Mouse (Mus musculus) adrenal gland, postnatal 14 days (tissue): ENCODE data around the gene Casq2. TPM values are rescaled to one million over a fixed set of nuclear protein-coding genes. Genes with fewer than 3 reads are reported as not detected.
"Not testable (repeated sequence)": the region's sequence is repeated elsewhere in the genome, so short reads cannot be mapped to it uniquely, and the experiment has no call there.

Source experiments
- DNase-seq: peaks from one replicate; pipeline ENCODE4 v3.0.0; 2021; ENCODE audit warnings: mixed read lengths
- total RNA-seq: library from RNA; stranded (reverse); gene quantifications from 2 replicates; pipeline ENCODE4 v1.2.3, GENCODE M21; 2021

Gene Casq2
- total RNA-seq, 1 experiment from 2014 or later, result 1.7 TPM

DNA sequence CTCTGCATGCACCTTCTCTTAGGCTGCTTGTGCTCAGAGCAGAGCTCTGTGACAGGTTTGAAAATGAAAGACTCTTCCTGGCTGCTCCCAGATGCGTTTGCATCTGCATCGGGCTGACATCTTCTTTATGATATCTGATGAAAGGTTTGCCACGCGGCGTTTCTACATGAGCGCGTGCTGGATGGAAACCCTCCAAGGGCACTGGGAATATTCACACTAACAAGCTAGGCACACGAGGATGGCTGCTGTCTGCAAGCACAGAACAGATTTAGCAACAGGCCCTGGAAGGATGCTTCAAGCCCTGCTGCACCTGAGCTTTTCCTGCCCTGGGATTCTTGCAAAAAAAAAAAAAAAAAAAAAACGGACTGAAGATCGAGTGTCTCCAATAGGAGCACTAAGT is 50.9 kb downstream of the Casq2 start:
- no peak for DNase-seq

GRCm38 (mm10) chr3:102138899-102139298 is 52.7 kb downstream of the Casq2 start:
- no peak for DNase-seq

GRCm38 (mm10) chr3:102140606-102141005 is 54.4 kb downstream of the Casq2 start:
- no peak for DNase-seq

- no peak for DNase-seq
These were observed 55.2 kb downstream of the Casq2 start for GRCm38 (mm10) chr3:102141451-102141850.

DNA sequence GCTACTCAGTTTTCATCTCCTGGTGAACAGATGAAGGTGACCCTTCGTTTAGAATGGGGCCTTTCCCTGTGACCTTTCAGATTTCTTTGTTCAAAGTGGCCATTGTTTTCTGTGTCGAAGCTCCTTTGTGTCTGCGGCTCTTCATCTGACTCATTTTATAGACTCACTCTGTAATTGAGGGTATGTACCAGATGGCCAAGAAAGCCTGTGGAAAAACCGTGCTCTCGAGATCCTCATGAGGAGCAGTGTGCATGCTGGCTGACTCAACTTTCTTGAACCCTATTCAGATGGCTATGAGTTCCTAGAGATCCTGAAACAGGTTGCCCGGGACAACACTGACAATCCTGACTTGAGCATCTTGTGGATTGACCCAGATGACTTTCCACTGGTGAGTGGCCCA is 55.7 kb downstream of the Casq2 start:
- DNase-seq, result no peak

DNA sequence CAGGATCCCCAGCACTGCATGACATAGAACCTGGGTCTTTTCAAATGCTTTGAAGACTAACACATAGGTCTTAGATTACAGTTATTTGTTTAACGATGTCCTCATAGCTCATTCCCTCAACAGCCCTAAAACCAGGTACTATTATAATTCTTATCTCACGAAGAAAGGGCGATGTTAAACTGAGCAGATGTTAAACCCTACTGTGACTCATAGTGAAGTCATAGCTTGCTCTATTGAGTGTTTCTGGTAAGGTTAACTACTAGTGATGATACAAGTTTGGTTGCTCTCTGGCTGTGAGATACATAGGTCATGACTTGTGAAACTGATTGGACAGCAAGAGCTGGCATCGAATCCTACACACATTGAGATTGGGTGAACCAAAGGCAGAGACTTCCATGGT is 56.7 kb downstream of the Casq2 start:
- DNase-seq, result no peak

- no peak for DNase-seq
These were observed 57.3 kb downstream of the Casq2 start for GRCm38 (mm10) chr3:102143536-102143935.

- no peak for DNase-seq
These were observed 58.2 kb downstream of the Casq2 start for GRCm38 (mm10) chr3:102144401-102144800.

DNA sequence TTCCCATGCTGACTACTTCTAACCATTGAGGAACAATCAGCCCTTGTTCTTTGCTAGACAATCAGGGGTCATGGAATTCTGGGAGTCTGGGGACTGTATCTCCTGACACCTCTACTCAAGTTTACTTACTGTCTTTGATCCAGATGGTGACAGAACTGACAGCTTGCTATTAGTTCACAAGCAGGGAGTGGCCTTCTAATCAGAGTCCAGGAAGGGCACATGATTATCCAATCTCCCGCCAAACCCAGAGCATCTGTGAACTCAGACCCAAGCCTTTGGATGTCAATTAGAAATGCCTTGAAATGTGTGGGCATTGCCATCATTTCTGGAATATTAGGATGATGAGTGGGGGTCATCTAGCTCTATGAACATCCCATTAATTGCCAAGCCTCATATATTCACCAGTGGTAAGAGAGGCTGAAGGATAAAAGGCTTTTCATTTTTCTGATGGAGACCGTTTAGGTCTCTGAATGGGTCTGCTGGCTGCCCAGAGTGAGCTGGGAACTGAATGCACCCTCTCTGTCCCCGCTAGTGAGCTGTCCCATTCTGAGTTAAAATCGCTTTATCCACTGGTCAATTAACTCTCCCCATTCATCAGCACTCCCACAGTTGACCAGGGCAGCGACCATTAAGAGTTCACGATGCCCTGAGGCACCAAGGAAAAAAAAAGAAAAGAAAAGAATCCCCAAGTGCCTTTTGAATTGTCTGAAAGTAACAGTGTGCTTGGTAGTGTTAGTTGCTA is 59.6 kb downstream of the Casq2 start:
- DNase-seq, result no peak

- DNase-seq, result no peak
These were observed 60.2 kb downstream of the Casq2 start for GRCm38 (mm10) chr3:102146428-102146827.

DNA sequence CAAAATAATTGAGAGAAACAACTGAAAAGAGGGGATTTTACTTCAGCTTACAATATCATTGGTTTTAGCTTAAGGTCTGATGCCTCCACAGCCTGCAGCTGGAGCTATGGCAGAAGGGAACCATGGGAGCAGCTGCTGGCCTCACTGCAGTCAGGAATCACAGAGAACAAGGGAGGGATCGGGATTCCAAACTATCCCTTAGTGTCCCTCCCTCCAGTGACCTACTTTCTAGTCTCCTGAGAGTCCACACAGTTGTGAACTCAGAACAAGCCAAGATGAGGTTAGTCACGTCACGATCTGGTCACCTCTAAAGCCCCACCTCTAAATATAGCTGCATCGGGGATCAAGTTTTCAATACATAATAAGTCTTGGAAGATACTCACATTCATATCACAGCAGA is 61.0 kb downstream of the Casq2 start:
- no peak for DNase-seq

DNA sequence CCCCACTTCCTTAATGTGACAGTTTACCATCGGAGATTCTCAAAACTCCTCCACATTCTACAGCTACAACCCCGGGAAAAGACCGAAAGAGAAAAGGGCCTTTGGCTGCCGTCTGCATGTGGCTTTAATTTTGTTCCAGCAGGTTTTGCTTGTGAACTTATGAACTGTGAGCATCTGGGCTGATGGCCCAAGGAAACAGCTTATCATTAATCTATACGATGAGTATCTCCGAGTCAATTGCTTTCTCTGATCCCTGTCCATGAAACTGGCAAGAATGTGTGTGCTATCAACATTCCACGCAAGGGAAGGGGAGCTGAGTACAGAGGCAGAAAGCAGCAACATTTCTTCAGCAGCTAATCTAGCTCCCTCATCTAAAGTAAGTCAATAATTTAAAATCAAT is 63.7 kb downstream of the Casq2 start:
- DNase-seq, result no peak

DNA sequence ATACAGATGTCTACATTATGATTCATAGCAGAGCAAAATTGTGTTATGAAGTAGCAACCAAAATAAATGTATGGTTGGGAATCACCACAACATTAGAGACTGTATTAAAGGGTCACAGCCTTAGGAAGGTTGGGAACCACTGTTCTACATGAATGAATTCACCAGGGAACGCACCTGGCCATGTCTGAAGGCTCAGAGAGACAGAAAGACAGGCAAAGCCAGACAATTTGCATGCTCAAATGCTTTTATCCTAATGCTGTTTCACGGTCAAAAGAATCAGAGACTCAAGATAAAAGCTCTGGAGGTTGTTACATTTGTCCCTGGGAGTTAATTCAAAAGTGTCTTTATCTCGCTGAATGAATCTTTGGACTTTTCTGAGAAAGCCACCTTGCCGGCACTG is 65.6 kb downstream of the Casq2 start:
- no peak for DNase-seq

- no peak for DNase-seq
These were observed 66.3 kb downstream of the Casq2 start for GRCm38 (mm10) chr3:102152471-102152870.

DNA sequence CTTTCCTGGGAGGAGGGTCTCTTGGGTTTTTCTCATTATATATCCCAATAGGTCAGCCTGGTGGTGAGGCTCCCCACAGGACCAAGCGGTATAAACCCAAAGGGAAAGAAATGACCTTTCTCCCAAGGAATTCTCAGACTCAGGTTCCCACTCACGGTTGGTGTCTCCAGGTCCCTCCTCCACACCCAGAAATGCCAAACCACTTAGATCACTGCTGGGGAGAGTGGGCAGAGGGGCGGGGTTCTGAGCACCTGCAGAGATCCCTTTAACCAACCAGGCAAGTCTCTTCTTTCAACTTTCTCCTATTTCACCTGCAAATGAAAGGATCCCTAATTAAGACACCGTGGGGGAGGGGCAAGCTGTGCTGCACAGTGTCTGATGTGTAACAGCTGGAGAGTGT is 66.7 kb downstream of the Casq2 start:
- DNase-seq, result no peak

DNA sequence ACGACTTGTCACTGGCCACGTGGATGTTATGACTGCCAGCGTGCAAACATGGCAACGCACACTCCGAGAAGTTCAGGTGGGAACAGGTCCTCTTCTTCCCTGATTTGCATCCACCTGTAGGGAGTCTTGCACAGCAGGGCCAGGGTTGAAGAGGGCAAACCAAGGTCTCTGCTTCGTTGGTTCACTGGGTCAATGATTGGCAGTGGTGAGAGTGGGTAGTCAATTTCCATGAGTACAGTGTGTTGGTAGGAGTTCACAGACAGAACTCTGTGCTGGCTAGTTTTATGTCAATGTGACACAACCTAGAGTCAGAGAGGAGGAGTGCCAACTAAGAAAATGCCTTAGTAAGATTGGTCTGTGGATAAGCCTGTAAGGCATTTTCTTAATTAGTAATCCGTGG is 67.9 kb downstream of the Casq2 start:
- DNase-seq, result no peak

DNA sequence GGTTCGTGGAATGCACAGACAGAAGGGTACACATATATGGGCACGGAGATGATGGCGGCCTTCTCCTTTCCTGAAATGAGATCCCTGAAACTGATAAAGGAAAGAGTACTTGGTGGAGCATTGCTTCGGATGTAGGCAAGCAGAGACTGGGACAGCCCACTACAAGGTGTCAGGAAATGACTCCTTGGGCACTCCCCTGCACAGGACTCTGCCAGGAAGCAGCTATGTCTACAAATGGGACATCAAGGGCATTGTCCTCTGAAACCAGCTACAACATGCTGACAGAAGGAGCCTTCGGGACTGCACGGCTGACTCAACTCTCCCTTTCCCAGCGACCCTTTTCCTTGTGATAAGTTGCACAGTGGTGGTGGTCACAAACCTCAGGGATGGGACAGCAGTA is 70.5 kb downstream of the Casq2 start:
- DNase-seq, result no peak

GRCm38 (mm10) chr3:102157652-102158051 is 71.4 kb downstream of the Casq2 start:
- no peak for DNase-seq

DNA sequence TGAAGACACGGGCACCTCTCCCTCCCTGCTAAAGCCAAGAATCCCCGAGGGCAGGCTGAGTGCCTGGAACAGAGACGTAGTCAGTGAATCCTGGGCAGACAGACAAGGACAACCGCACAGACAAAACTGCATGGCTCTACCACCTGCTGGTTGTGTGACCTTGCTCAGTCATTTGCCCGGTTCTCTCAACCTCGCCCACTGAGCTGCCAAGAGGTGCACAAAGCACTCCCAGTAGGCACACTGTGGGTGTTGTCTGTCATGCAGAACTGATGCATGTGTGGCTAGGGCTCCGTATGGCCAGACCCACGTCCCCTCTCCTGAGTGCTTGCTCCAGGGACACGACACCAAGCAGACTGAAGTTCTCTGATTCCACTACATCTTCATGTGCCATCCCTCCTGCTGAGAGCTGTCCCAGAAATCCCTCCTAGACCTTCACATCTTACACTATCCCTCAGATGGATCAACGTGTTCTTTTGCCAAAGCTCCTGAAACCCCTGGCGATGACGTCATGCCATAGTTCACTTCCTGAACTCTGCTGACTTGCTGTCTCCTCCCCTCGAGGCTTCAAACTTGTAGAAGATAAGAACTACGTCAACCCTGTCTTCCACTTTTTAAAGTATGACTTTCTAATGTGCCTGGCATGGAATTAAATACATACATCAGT is 72.7 kb downstream of the Casq2 start:
- peak; percentile 75 for DNase-seq

DNA sequence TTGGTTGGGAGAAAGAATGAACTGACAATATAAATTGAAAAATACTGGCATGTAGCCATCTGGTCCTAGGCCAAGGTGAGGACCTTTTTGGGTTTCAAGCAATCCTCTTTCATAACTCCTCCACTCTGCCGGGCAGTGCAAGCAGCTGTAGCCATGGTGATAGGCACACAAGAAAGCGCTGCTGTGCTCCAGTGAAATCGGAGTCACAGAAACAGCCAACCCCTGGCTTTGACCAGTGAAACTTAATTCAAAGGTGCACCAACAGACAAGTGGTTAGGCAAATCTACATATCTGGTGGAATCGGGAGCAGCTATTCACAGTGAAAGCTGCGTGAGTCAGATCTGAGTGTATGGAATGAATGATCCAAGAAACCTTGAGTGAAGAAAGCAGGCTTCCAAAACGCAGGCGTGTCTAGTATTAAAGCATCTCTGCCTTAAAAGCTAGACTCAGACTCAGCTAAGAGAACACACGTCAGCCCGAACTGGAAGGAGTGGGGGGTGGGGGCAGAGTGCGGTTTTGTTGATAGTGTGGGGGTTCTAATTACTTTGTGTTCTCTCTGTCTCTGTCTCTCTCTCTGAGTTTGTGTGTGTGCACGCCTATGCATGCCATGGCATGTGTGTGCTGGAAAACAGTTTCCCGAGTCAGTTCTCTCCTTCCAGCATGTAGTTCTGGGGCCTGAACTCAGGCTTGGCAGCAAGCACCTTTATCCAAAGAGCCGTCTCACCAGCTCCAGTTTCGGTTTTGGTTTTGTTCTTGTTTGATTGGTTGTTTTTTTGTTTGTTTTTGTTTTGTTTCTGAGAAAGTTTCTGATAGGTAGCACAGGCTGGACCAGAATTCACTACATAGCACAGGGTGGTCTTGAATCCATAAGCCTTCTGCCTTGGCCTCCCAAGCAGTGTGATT is 73.5 kb downstream of the Casq2 start:
- peak; percentile 78 for DNase-seq

DNA sequence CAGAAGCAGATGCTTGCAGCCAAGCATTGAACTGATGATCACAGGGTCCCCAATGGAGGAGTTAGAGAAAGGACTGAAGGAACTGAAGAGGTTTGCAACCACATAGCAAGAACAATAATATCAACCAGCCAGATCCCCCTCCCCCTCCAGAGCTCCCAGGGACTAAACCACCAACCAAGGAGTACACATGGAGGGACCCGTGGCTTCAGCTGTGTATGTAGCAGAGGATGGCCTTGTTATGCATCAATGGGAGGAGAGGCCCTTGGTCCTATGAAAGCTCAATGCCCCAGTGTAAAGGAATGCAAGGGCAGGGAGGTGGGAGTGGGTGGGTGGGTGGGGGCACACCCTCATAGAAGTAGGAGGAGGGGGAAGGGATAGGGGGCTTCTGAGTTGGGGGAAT is 77.6 kb downstream of the Casq2 start:
- DNase-seq, result not testable (repeated sequence)

- DNase-seq, result no peak
These were observed 78.7 kb downstream of the Casq2 start for GRCm38 (mm10) chr3:102164911-102165310.
